Mouse (Mus musculus) forebrain, embryonic 12.5 days (tissue): Measurements from ENCODE around the gene Rab28. TPM values are rescaled to one million over a fixed set of nuclear protein-coding genes. Genes with fewer than 3 reads are reported as not detected.
"Not testable (repeated sequence)": the region's sequence is repeated elsewhere in the genome, so short reads cannot be mapped to it uniquely, and the experiment has no call there.

Experiments used
- ATAC-seq: fragments of 200-750 bp; cut with Nextera tagmentation; 2 replicates; pipeline ENCODE4 v1.8.0; 2017; ENCODE audit warnings: moderate TSS enrichment; ENCODE audit not compliant: low FRiP score
- H3K27ac ChIP-seq: fragments of 300-500 bp; sonication (generic); 2 replicates; pipeline ENCODE4 v1.5.1; 2016; ENCODE audit warnings: mild to moderate bottlenecking
- H3K27me3 ChIP-seq: fragments of 300-500 bp; sonication (generic); 2 replicates; pipeline ENCODE4 v1.6.1; 2016; ENCODE audit warnings: mild to moderate bottlenecking
- H3K36me3 ChIP-seq: fragments of 300-500 bp; sonication (generic); replicated peaks from 2 replicates; pipeline ENCODE4 v1.6.1; 2016; ENCODE audit warnings: mild to moderate bottlenecking
- H3K4me1 ChIP-seq: fragments of 300-500 bp; sonication (generic); 2 replicates; pipeline ENCODE4 v1.6.1; 2016
- H3K4me2 ChIP-seq: fragments of 300-500 bp; sonication (generic); 2 replicates; pipeline ENCODE4 v1.6.1; 2016; ENCODE audit warnings: mild to moderate bottlenecking, moderate library complexity
- H3K4me3 ChIP-seq: fragments of 300-500 bp; sonication (generic); replicated peaks from 2 replicates; pipeline ENCODE4 v1.5.1; 2016; ENCODE audit warnings: mild to moderate bottlenecking
- H3K9ac ChIP-seq: fragments of 300-500 bp; sonication (generic); 2 replicates; pipeline ENCODE4 v1.6.1; 2016; ENCODE audit warnings: mild to moderate bottlenecking
- H3K9me3 ChIP-seq: fragments of 300-500 bp; sonication (generic); 2 replicates; pipeline ENCODE4 v1.6.1; 2016
- WGBS: fragments of 180-500 bp; shearing (Covaris S2); methylation state at CpG from one replicate; pipeline ENCODE4 v1.1.7; 2016; 5-methylcytosine and 5-hydroxymethylcytosine counted together
- polyA plus RNA-seq: library from polyadenylated mRNA; unstranded; fragments of >200 nt; fragmentation: Nextera tagmentation; extraction: Ambion mirVana; gene quantifications from 2 replicates; pipeline ENCODE4 v1.2.1, GENCODE M21; 2016

The Rab28 gene
- polyA plus RNA-seq, 1 experiment from 2014 or later = 88.9 TPM

- no peaks in the 10 kb centered on the region for H3K4me1 ChIP-seq
- H3K9ac ChIP-seq = no peak overlapping the region
- H3K27me3 ChIP-seq = no peaks in the 10 kb centered on the region
- no peak overlapping the region for H3K4me3 ChIP-seq
- ATAC-seq = no peak
- H3K36me3 ChIP-seq = no peaks in the 10 kb centered on the region
- no peak overlapping the region for H3K27ac ChIP-seq
- 73% methylated on average over 6 of the region's 6 CpGs for WGBS
- no peaks in the 10 kb centered on the region for H3K9me3 ChIP-seq
- H3K4me2 ChIP-seq = no peak overlapping the region
Measured at GRCm38 (mm10) chr5:41725573-41725972, 17.6 kb upstream of the Rab28 start.

GRCm38 (mm10) chr5:41707115-41708015 lies 592 bp downstream of the Rab28 start:
- Histone ChIP-seq H3K4me2 (peak overlapping the region; percentile 97), H3K9me3 (no peaks in the 10 kb centered on the region), H3K27ac (peak overlapping the region; percentile 85), H3K4me1 (peaks cover 6% of the 10 kb centered on the region), H3K36me3 (no peaks in the 10 kb centered on the region), H3K4me3 (peak overlapping the region; percentile 93), H3K9ac (peak overlapping the region; percentile 90), H3K27me3 (no peaks in the 10 kb centered on the region)
- under 1% methylated on average over 63 of the region's 63 CpGs for WGBS
- peak; percentile 90 for ATAC-seq

GRCm38 (mm10) chr5:41706777-41707114 lies 1.2 kb downstream of the Rab28 start:
- H3K9me3 ChIP-seq = no peaks in the 10 kb centered on the region
- peak overlapping the region; percentile 90 for H3K9ac ChIP-seq
- H3K4me2 ChIP-seq = peak overlapping the region; percentile 97
- no peak for ATAC-seq
- no peaks in the 10 kb centered on the region for H3K36me3 ChIP-seq
- no peaks in the 10 kb centered on the region for H3K27me3 ChIP-seq
- H3K27ac ChIP-seq = no peak overlapping the region
- peak overlapping the region; percentile 93 for H3K4me3 ChIP-seq
- WGBS = 7% methylated on average over 9 of the region's 9 CpGs
- peaks cover 6% of the 10 kb centered on the region for H3K4me1 ChIP-seq

- H3K9ac ChIP-seq, H3K27ac ChIP-seq, H3K9me3 ChIP-seq, H3K4me1 ChIP-seq, H3K36me3 ChIP-seq, H3K27me3 ChIP-seq, ATAC-seq, H3K4me2 ChIP-seq, H3K4me3 ChIP-seq: not testable (repeated sequence)
- WGBS = 87% methylated on average over 4 of the region's 4 CpGs
Measured at GRCm38 (mm10) chr5:41701085-41701484, 6.9 kb downstream of the Rab28 start.

GRCm38 (mm10) chr5:41697958-41698357 lies 10.0 kb downstream of the Rab28 start:
- Histone ChIP-seq H3K4me1 (no peaks in the 10 kb centered on the region), H3K9me3 (no peaks in the 10 kb centered on the region), H3K4me2 (no peak overlapping the region), H3K9ac (no peak overlapping the region), H3K4me3 (no peak overlapping the region), H3K36me3 (no peaks in the 10 kb centered on the region), H3K27me3 (no peaks in the 10 kb centered on the region), H3K27ac (no peak overlapping the region)
- peak; percentile 46; the same call in 1 of the 2 replicates for ATAC-seq

DNA sequence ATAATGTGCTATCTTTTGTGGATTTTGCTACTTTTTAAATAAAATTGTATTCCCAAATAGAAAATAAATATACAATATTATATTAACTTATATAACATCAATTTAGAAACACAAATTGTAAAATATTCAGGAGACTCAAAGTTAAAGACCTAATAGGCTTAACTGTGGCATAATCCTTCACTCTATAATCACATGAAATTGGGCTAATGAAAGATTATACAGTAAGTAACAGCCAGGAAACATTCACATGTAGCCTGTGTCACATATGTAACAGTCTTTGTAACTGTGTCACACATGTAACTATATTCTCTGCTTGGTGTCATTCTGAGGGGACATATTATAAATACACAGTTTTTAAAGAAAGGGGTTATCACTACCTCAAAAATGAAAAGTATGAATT lies 22.9 kb downstream of the Rab28 start:
- Histone ChIP-seq H3K27ac (no peak overlapping the region), H3K27me3 (no peaks in the 10 kb centered on the region), H3K4me3 (no peak overlapping the region), H3K4me1 (no peaks in the 10 kb centered on the region), H3K36me3 (no peaks in the 10 kb centered on the region; the same call in 1 of the 2 replicates), H3K9ac (no peak overlapping the region), H3K4me2 (no peak overlapping the region), H3K9me3 (no peaks in the 10 kb centered on the region)
- ATAC-seq = no peak

- Histone ChIP-seq H3K4me1 (no peaks in the 10 kb centered on the region), H3K27me3 (no peaks in the 10 kb centered on the region), H3K4me3 (no peak overlapping the region), H3K4me2 (no peak overlapping the region), H3K9me3 (no peaks in the 10 kb centered on the region), H3K9ac (no peak overlapping the region), H3K36me3 (no peaks in the 10 kb centered on the region), H3K27ac (no peak overlapping the region)
- WGBS = 92% methylated on average over 2 of the region's 2 CpGs
- ATAC-seq = no peak
Measured at GRCm38 (mm10) chr5:41683976-41684375, 24.0 kb downstream of the Rab28 start.

- H3K4me3 ChIP-seq = no peak overlapping the region
- H3K36me3 ChIP-seq = no peaks in the 10 kb centered on the region
- WGBS = 88% methylated on average over 6 of the region's 6 CpGs
- H3K27ac ChIP-seq = no peak overlapping the region
- H3K4me2 ChIP-seq = no peak overlapping the region
- H3K27me3 ChIP-seq = no peaks in the 10 kb centered on the region
- no peak overlapping the region for H3K9ac ChIP-seq
- ATAC-seq = no peak
- no peaks in the 10 kb centered on the region for H3K9me3 ChIP-seq
- H3K4me1 ChIP-seq = no peaks in the 10 kb centered on the region
Measured at GRCm38 (mm10) chr5:41666012-41666411, 41.9 kb downstream of the Rab28 start.

GRCm38 (mm10) chr5:41636793-41637192 lies 71.2 kb downstream of the Rab28 start:
- no peak for ATAC-seq
- WGBS = 84% methylated on average over 2 of the region's 2 CpGs

DNA sequence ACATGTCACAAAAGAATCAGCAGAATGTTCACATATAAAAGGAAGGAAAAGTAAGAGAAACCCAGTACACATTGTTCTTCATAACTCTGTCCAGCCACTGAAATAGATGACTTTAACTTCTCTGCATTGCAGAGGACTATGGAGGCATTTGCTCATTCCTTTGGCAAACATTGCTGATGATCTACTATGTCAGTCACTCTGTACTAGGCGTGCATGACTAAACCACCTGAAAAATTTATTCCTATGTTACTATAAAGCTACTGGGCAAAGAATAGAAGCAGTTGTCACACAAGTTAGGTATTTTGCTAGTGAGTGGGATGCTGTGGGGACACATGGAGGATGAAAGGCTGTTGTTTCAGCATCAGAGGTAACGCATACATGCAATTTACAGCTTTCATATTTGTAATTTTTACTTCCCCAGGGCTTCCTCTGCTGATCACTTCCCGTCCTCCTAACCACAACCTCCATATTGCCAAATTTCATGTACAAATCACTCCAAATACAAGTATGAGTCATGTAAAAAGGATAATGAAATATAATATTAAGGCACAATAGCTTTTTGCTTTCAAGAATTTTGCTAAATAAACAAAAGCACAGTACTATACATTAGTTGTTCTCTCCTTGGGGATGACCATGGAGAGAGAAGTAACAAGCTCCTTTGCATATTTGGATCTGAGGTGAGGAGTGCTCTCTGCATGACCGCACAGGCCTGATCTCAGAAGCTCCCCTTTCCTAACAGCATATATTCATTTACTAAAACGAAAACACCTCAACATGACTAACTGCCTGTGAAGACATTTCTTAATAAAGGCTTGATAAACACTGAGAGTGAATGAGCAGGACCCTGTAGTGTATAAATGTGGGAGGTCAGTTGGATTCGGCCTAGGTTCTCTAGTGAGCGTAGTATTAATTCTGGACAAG lies 80.5 kb downstream of the Rab28 start:
- no peak for ATAC-seq
- no peak overlapping the region for H3K9ac ChIP-seq
- no peak overlapping the region for H3K4me2 ChIP-seq
- no peak overlapping the region for H3K27ac ChIP-seq
- H3K9me3 ChIP-seq = no peaks in the 10 kb centered on the region
- WGBS = 93% methylated on average over 7 of the region's 7 CpGs
- no peaks in the 10 kb centered on the region for H3K36me3 ChIP-seq
- H3K4me3 ChIP-seq = no peak overlapping the region
- H3K27me3 ChIP-seq = no peaks in the 10 kb centered on the region
- H3K4me1 ChIP-seq = no peaks in the 10 kb centered on the region

More at GRCm38 (mm10) chr5:41636793-41637192, 71.2 kb downstream of the Rab28 start:
- H3K4me1 ChIP-seq = no peaks in the 10 kb centered on the region
- H3K27ac ChIP-seq = no peak overlapping the region
- H3K27me3 ChIP-seq = no peaks in the 10 kb centered on the region
- no peak overlapping the region for H3K4me2 ChIP-seq
- H3K36me3 ChIP-seq = 0 out of 2 replicates have a peak, but pooled peaks cover 4% of the 10 kb centered on the region
- H3K9ac ChIP-seq = no peak overlapping the region
- H3K9me3 ChIP-seq = no peaks in the 10 kb centered on the region
- H3K4me3 ChIP-seq = no peak overlapping the region

DNA sequence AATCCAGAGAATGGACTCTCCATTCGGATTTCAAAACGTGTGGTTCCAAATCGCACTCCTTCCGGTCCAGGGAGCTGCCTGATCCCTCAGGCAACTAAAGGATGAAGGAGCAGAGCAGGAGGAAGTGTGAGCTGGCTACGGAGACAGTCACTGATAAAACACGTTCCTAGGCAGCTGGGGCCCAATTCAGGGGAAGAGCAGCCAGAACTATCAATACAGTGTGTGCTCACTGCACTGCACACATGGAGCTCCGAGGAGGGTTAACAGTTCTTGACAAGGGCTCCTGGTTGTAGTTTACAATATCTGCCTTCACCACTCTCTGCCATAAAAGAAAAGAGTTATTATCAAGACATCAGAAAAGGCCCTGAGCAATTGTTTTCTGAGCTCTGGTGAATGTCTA lies 82.4 kb downstream of the Rab28 start:
- H3K27ac ChIP-seq = no peak overlapping the region
- WGBS = 74% methylated on average over 7 of the region's 7 CpGs
- no peak for ATAC-seq
- H3K4me3 ChIP-seq = no peak overlapping the region
- no peak overlapping the region for H3K4me2 ChIP-seq
- H3K9me3 ChIP-seq = no peaks in the 10 kb centered on the region
- H3K9ac ChIP-seq = no peak overlapping the region
- no peaks in the 10 kb centered on the region for H3K4me1 ChIP-seq
- no peaks in the 10 kb centered on the region for H3K36me3 ChIP-seq
- H3K27me3 ChIP-seq = no peaks in the 10 kb centered on the region

GRCm38 (mm10) chr5:41621748-41622147 lies 86.2 kb downstream of the Rab28 start:
- 76% methylated on average over 3 of the region's 3 CpGs for WGBS
- Histone ChIP-seq H3K27ac (no peak overlapping the region), H3K4me3 (no peak overlapping the region), H3K4me1 (no peaks in the 10 kb centered on the region), H3K4me2 (no peak overlapping the region), H3K9ac (no peak overlapping the region), H3K27me3 (no peaks in the 10 kb centered on the region), H3K36me3 (no peaks in the 10 kb centered on the region), H3K9me3 (no peaks in the 10 kb centered on the region)
- no peak for ATAC-seq
